8 mouse cellular contexts compared by ENCODE assay signal in genomic region chr15:97952137-97952888, GRCm38 (mm10). TPM values are rescaled to one million over a fixed set of nuclear protein-coding genes. Genes with fewer than 3 reads are reported as not detected.
A peak's percentile ranks its signal among the peaks of the same experiment; 100 is the strongest.
DNase-seq lines count a peak whose midpoint lies in the region; ATAC-seq and TF ChIP-seq lines count a peak whose summit lies in the region.

No protein-coding gene starts in this region.

- H3K4me3 ChIP-seq in G1E (ENCODE audit: low read depth, low read length): no peak overlapping the region
- no peak overlapping the region for H3K4me3 ChIP-seq in hindbrain, embryonic 10.5 days

- TF ChIP-seq CTCF in G1E (IDR thresholded peaks at IDR 0.05; ENCODE audit: low read depth, low read length): peak; percentile 94

- peak; percentile 57 for DNase-seq in G1E (ENCODE audit: low spot score)
- peak; percentile 24 for DNase-seq in c-Kit-negative CD71-positive TER-119-positive erythroid progenitor cells, embryonic 14.5 days (ENCODE audit: low read depth, low spot score)
- DNase-seq in hindbrain, embryonic 10.5 days (ENCODE audit: low spot score): peak; percentile 83
- peak; percentile 39 for DNase-seq in layer of hippocampus, adult 9-10 months (ENCODE audit: low spot score)
- peak; percentile 49 to 71 for DNase-seq in lung, postnatal 4 days
- peak; percentile 73 to 78 for DNase-seq in right cerebral cortex, adult 2 months (ENCODE audit: low spot score in 2 of 2)

- 18% methylated on average over 16 of the region's 16 CpGs for WGBS in hindbrain, embryonic 10.5 days

- no peaks in the 10 kb centered on the region for H3K36me3 ChIP-seq in G1E (replicated peaks)
- H3K36me3 ChIP-seq in hindbrain, embryonic 10.5 days: no peaks in the 10 kb centered on the region

- H3K27ac ChIP-seq in hindbrain, embryonic 10.5 days: peak overlapping the region; percentile 37; the same call in 1 of the 2 replicates

- H3K9me3 ChIP-seq in G1E (replicated peaks): no peaks in the 10 kb centered on the region
- no peaks in the 10 kb centered on the region for H3K9me3 ChIP-seq in hindbrain, embryonic 10.5 days

- 0 out of 2 replicates have a peak, but pooled peaks have one; percentile 37 for ATAC-seq in G1E (ENCODE audit: extremely low read depth, insufficient number of reproducible peaks, low FRiP score, poor library complexity, severe bottlenecking)
- peak; percentile 61; the same call in 1 of the 2 replicates for ATAC-seq in erythroid progenitor cell, adult 5-6 weeks (replicated peaks; ENCODE audit: low FRiP score, poor library complexity, severe bottlenecking)
- ATAC-seq in activated CD4-positive, CD25-positive, alpha-beta regulatory T cell, adult 4 months: no peak

- peaks cover 52% of the 10 kb centered on the region for H3K27me3 ChIP-seq in G1E (ENCODE audit: insufficient read depth, low read length)
- peaks cover 34% of the 10 kb centered on the region for H3K27me3 ChIP-seq in hindbrain, embryonic 10.5 days (ENCODE audit: insufficient read depth, poor library complexity, severe bottlenecking)

- H3K4me1 ChIP-seq in G1E (ENCODE audit: insufficient read depth, low read depth, low read length): peaks cover 9% of the 10 kb centered on the region
- H3K4me1 ChIP-seq in hindbrain, embryonic 10.5 days (replicated peaks): peaks cover 44% of the 10 kb centered on the region

RNA-seq across cellular contexts. Expression of gene Tmem106c, which starts 11.7 kb away (rescaled TPM):
- 52.1 and 54.3 TPM in 2 replicates for total RNA-seq in G1E (2014; fragmentation: Nextera tagmentation)
- total RNA-seq in G1E (2017): 18.6 and 18.7 TPM in 2 replicates
- 12.5 and 19.2 TPM in 2 replicates for polyA plus RNA-seq in G1E (2012)
- total RNA-seq in erythroid progenitor cell, adult 5-6 weeks (2015; ENCODE audit: low replicate concordance): 2.1 and 2.5 TPM in 2 replicates
- 3.9 and 4.9 TPM in 2 replicates for total RNA-seq in erythroid progenitor cell, adult 5-6 weeks (2017; ENCODE audit: low replicate concordance)
- 58.9 and 64.5 TPM in 2 replicates for polyA plus RNA-seq in hindbrain, embryonic 10.5 days (2016; fragmentation: Nextera tagmentation; extraction: Ambion mirVana)
- 10 to 100 TPM; 23.5 to 25.5 TPM for polyA plus RNA-seq in activated CD4-positive, CD25-positive, alpha-beta regulatory T cell, adult 4 months (2017; shearing (Covaris generic))

RNA-seq across cellular contexts. Expression of gene Vdr, which starts 41.9 kb away (rescaled TPM):
- total RNA-seq in G1E (2014; fragmentation: Nextera tagmentation): 0.45 and 1.1 TPM in 2 replicates
- total RNA-seq in G1E (2017): 0.23 and 0.33 TPM in 2 replicates
- polyA plus RNA-seq in G1E (2012): 0.09 and 0.11 TPM in 2 replicates
- 0.84 TPM in 1 of 2 replicates, not detected in the other for total RNA-seq in erythroid progenitor cell, adult 5-6 weeks (2015; ENCODE audit: low replicate concordance)
- total RNA-seq in erythroid progenitor cell, adult 5-6 weeks (2017; ENCODE audit: low replicate concordance): not detected in 2 replicates
- 0.51 and 1.0 TPM in 2 replicates for polyA plus RNA-seq in hindbrain, embryonic 10.5 days (2016; fragmentation: Nextera tagmentation; extraction: Ambion mirVana)
- polyA plus RNA-seq in activated CD4-positive, CD25-positive, alpha-beta regulatory T cell, adult 4 months (2017; shearing (Covaris generic)): 1 to 10 TPM in 1 of 2 experiments, under 1 TPM in 1; 0.71 to 1.8 TPM

RNA-seq across cellular contexts. Expression of gene Col2a1, which starts 52.2 kb away (rescaled TPM):
- total RNA-seq in G1E (2014; fragmentation: Nextera tagmentation) (not detected in 2 replicates), G1E (2017) (0.06 and 0.11 TPM in 2 replicates)
- 0.01 TPM in 1 of 2 replicates, not detected in the other for polyA plus RNA-seq in G1E (2012)
- total RNA-seq in erythroid progenitor cell, adult 5-6 weeks (2015; ENCODE audit: low replicate concordance): not detected in 2 replicates
- not detected in 2 replicates for total RNA-seq in erythroid progenitor cell, adult 5-6 weeks (2017; ENCODE audit: low replicate concordance)
- 196 and 224 TPM in 2 replicates for polyA plus RNA-seq in hindbrain, embryonic 10.5 days (2016; fragmentation: Nextera tagmentation; extraction: Ambion mirVana)
- under 1 TPM in 1 of 2 experiments, not detected in 1; 0.25 TPM for polyA plus RNA-seq in activated CD4-positive, CD25-positive, alpha-beta regulatory T cell, adult 4 months (2017; shearing (Covaris generic))

Comparison
In these comparisons a context has a peak if more than half of its experiments do, and no peak if none do; other contexts are left out.
1. DNase-seq: peak in every context shown above with its lines; median percentile 83 in hindbrain, embryonic 10.5 days; 76 in right cerebral cortex, adult 2 months; 60 in lung, postnatal 4 days; 57 in G1E; 39 in layer of hippocampus, adult 9-10 months; 24 in c-Kit-negative CD71-positive TER-119-positive erythroid progenitor cells, embryonic 14.5 days.
2. RNA of gene Col2a1, which starts 52.2 kb away (polyA plus RNA-seq): 196 to 224 TPM in hindbrain, embryonic 10.5 days; 0.25 TPM in activated CD4-positive, CD25-positive, alpha-beta regulatory T cell, adult 4 months and 0.01 TPM in G1E; every median in the first group is over 100 times any median in the second.